Mouse (Mus musculus): Measurements from ENCODE around the gene Sptbn1. TPM values are rescaled to one million over a fixed set of nuclear protein-coding genes. Genes with fewer than 3 reads are reported as not detected.

The Sptbn1 gene
- polyA plus RNA-seq, 1 experiment from 2014 or later = 136 TPM

GRCm38 (mm10) chr11:30155887-30156286 lies 112.1 kb downstream of the Sptbn1 start:
- H3K4me3 ChIP-seq (ENCODE audit: low read depth, low read length) = no peak overlapping the region
- no peaks in the 10 kb centered on the region for H3K27me3 ChIP-seq (replicated peaks; ENCODE audit: control insufficient read depth, insufficient read depth, low read length)
- ATAC-seq (ENCODE audit: low read depth) (no peak), DNase-seq (ENCODE audit: low spot score) (peak; percentile 75)
- H3K36me3 ChIP-seq (ENCODE audit: control insufficient read depth, insufficient read depth, low read length) = peaks cover 40% of the 10 kb centered on the region
- 69% methylated on average over 2 of the region's 2 CpGs for WGBS
- H3K27ac ChIP-seq (replicated peaks; ENCODE audit: low read depth, low read length) = no peak overlapping the region
- H3K4me1 ChIP-seq (ENCODE audit: control insufficient read depth, insufficient read depth, low read length) = no peaks in the 10 kb centered on the region; the same call in 1 of the 2 replicates
- H3K4me2 ChIP-seq (ENCODE audit: low read depth, low read length) = no peak overlapping the region
- H3K9ac ChIP-seq (ENCODE audit: low read depth, low read length) = no peak overlapping the region
- no peaks in the 10 kb centered on the region for H3K9me3 ChIP-seq (ENCODE audit: control insufficient read depth, low read length)

DNA sequence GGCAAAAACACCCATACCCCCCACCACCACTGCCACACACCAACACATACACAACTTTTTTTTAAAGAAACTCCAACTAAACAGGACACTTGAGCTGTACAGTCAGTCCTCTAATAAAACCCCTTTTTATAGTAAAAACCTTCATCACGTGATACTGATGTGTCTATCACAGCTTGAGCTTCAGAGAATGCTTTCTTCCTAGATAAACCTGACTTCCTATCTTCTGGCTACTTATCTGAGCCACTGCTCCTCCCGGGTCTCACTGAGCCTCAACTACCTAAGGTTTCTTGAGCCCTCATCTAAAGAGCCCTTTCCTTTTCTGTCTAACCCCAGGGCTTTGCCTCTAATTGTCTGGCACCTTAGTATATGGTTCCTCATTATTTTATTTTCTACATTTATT lies 113.0 kb downstream of the Sptbn1 start:
- WGBS = 83% methylated on average over 2 of the region's 2 CpGs
- Histone ChIP-seq H3K27me3 (replicated peaks; ENCODE audit: control insufficient read depth, insufficient read depth, low read length) (no peaks in the 10 kb centered on the region), H3K27ac (replicated peaks; ENCODE audit: low read depth, low read length) (no peak overlapping the region), H3K9me3 (ENCODE audit: control insufficient read depth, low read length) (no peaks in the 10 kb centered on the region), H3K4me2 (ENCODE audit: low read depth, low read length) (no peak overlapping the region), H3K4me3 (ENCODE audit: low read depth, low read length) (no peak overlapping the region), H3K36me3 (ENCODE audit: control insufficient read depth, insufficient read depth, low read length) (peaks cover 49% of the 10 kb centered on the region), H3K4me1 (ENCODE audit: control insufficient read depth, insufficient read depth, low read length) (no peaks in the 10 kb centered on the region), H3K9ac (ENCODE audit: low read depth, low read length) (no peak overlapping the region)
- ATAC-seq (ENCODE audit: low read depth) (no peak), DNase-seq (ENCODE audit: low spot score) (no peak)

DNA sequence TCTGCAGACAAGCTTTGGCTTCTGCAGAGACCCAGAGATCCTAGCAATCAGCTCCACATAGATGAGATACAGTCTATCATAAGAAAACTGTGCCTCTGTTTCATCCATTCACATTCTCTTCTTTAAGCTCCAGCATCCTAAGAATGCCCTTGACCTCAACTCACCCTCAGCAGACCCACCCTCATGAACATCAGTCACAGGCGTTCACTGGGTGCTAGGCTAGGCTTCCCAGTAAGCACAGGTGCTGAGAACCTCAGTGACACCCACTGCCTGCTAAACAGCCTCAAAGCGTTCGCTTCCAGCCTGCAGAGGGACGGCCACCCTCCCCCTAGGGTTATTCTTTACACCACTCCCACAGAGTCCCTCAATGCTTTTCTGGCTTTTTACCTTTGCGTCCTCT lies 119.1 kb downstream of the Sptbn1 start:
- no peak overlapping the region for H3K9ac ChIP-seq (ENCODE audit: low read depth, low read length)
- WGBS = 81% methylated on average over 5 of the region's 5 CpGs
- no peak for DNase-seq (ENCODE audit: low spot score)

GRCm38 (mm10) chr11:30148378-30148777 lies 119.6 kb downstream of the Sptbn1 start:
- Histone ChIP-seq H3K27ac (replicated peaks; ENCODE audit: low read depth, low read length) (no peak overlapping the region), H3K4me1 (ENCODE audit: control insufficient read depth, insufficient read depth, low read length) (no peaks in the 10 kb centered on the region), H3K9ac (ENCODE audit: low read depth, low read length) (no peak overlapping the region), H3K4me3 (ENCODE audit: low read depth, low read length) (no peak overlapping the region), H3K9me3 (ENCODE audit: control insufficient read depth, low read length) (no peaks in the 10 kb centered on the region), H3K27me3 (replicated peaks; ENCODE audit: control insufficient read depth, insufficient read depth, low read length) (no peaks in the 10 kb centered on the region), H3K4me2 (ENCODE audit: low read depth, low read length) (no peak overlapping the region), H3K36me3 (ENCODE audit: control insufficient read depth, insufficient read depth, low read length) (peaks cover 86% of the 10 kb centered on the region)
- DNase-seq (ENCODE audit: low spot score) (no peak), ATAC-seq (ENCODE audit: low read depth) (no peak)

More for the DNA sequence above, 119.1 kb downstream of the Sptbn1 start:
- no peak overlapping the region for H3K4me3 ChIP-seq (ENCODE audit: low read depth, low read length)
- H3K9me3 ChIP-seq (ENCODE audit: control insufficient read depth, low read length) = no peaks in the 10 kb centered on the region
- H3K4me2 ChIP-seq (ENCODE audit: low read depth, low read length) = no peak overlapping the region
- peaks cover 86% of the 10 kb centered on the region for H3K36me3 ChIP-seq (ENCODE audit: control insufficient read depth, insufficient read depth, low read length)
- H3K27ac ChIP-seq (replicated peaks; ENCODE audit: low read depth, low read length) = no peak overlapping the region
- no peaks in the 10 kb centered on the region for H3K27me3 ChIP-seq (replicated peaks; ENCODE audit: control insufficient read depth, insufficient read depth, low read length)
- ATAC-seq (ENCODE audit: low read depth) = no peak
- H3K4me1 ChIP-seq (ENCODE audit: control insufficient read depth, insufficient read depth, low read length) = no peaks in the 10 kb centered on the region

DNA sequence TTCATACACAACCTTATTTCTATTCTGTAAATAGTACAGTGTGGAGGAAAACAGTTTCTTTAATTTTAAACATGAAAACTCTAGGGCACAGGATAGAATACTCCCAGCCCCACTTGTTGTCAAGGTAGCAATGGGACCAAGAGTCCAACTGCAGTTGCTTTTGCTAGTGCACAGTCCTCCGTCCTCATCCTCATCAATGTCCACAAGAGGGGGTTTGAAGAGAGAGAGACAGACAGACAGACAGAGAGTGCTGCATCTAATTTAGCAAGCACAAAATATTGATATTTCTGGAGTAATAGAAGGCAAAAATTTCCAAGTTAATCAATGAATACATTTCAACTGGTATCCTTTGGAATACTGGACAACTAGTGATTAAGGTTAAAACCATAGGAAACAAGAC lies 120.1 kb downstream of the Sptbn1 start:
- ATAC-seq (ENCODE audit: low read depth) = no peak
- Histone ChIP-seq H3K9me3 (ENCODE audit: control insufficient read depth, low read length) (no peaks in the 10 kb centered on the region), H3K36me3 (ENCODE audit: control insufficient read depth, insufficient read depth, low read length) (peaks cover 86% of the 10 kb centered on the region), H3K4me2 (ENCODE audit: low read depth, low read length) (no peak overlapping the region), H3K9ac (ENCODE audit: low read depth, low read length) (no peak overlapping the region), H3K27ac (replicated peaks; ENCODE audit: low read depth, low read length) (no peak overlapping the region), H3K4me1 (ENCODE audit: control insufficient read depth, insufficient read depth, low read length) (no peaks in the 10 kb centered on the region), H3K4me3 (ENCODE audit: low read depth, low read length) (no peak overlapping the region), H3K27me3 (replicated peaks; ENCODE audit: control insufficient read depth, insufficient read depth, low read length) (no peaks in the 10 kb centered on the region)
- 92% methylated on average over 1 of the region's 1 CpGs for WGBS
- DNase-seq (ENCODE audit: low spot score) = no peak

GRCm38 (mm10) chr11:30143090-30143489 lies 124.9 kb downstream of the Sptbn1 start:
- no peaks in the 10 kb centered on the region for H3K9me3 ChIP-seq (ENCODE audit: control insufficient read depth, low read length)
- no peak for ATAC-seq (ENCODE audit: low read depth)
- no peak for DNase-seq (ENCODE audit: low spot score)
- H3K9ac ChIP-seq (ENCODE audit: low read depth, low read length) = no peak overlapping the region
- 82% methylated on average over 6 of the region's 6 CpGs for WGBS
- no peak overlapping the region for H3K4me2 ChIP-seq (ENCODE audit: low read depth, low read length)
- no peaks in the 10 kb centered on the region for H3K27me3 ChIP-seq (replicated peaks; ENCODE audit: control insufficient read depth, insufficient read depth, low read length)
- H3K4me1 ChIP-seq (ENCODE audit: control insufficient read depth, insufficient read depth, low read length) = no peaks in the 10 kb centered on the region
- H3K4me3 ChIP-seq (ENCODE audit: low read depth, low read length) = no peak overlapping the region
- peaks cover 96% of the 10 kb centered on the region for H3K36me3 ChIP-seq (ENCODE audit: control insufficient read depth, insufficient read depth, low read length)
- H3K27ac ChIP-seq (replicated peaks; ENCODE audit: low read depth, low read length) = no peak overlapping the region

GRCm38 (mm10) chr11:30139165-30139826 lies 128.7 kb downstream of the Sptbn1 start:
- H3K27ac ChIP-seq (replicated peaks; ENCODE audit: low read depth, low read length) = no peak overlapping the region
- H3K9ac ChIP-seq (ENCODE audit: low read depth, low read length) = no peak overlapping the region
- 79% methylated on average over 17 of the region's 17 CpGs for WGBS
- H3K36me3 ChIP-seq (ENCODE audit: control insufficient read depth, insufficient read depth, low read length) = peaks cover 99% of the 10 kb centered on the region
- no peaks in the 10 kb centered on the region for H3K9me3 ChIP-seq (ENCODE audit: control insufficient read depth, low read length)
- DNase-seq (ENCODE audit: low spot score) (peak; percentile 9), ATAC-seq (ENCODE audit: low read depth) (0 out of 2 replicates have a peak, but pooled peaks have one; percentile 30)
- no peaks in the 10 kb centered on the region for H3K4me1 ChIP-seq (ENCODE audit: control insufficient read depth, insufficient read depth, low read length)
- H3K27me3 ChIP-seq (replicated peaks; ENCODE audit: control insufficient read depth, insufficient read depth, low read length) = no peaks in the 10 kb centered on the region
- H3K4me3 ChIP-seq (ENCODE audit: low read depth, low read length) = no peak overlapping the region
- no peak overlapping the region for H3K4me2 ChIP-seq (ENCODE audit: low read depth, low read length)

DNA sequence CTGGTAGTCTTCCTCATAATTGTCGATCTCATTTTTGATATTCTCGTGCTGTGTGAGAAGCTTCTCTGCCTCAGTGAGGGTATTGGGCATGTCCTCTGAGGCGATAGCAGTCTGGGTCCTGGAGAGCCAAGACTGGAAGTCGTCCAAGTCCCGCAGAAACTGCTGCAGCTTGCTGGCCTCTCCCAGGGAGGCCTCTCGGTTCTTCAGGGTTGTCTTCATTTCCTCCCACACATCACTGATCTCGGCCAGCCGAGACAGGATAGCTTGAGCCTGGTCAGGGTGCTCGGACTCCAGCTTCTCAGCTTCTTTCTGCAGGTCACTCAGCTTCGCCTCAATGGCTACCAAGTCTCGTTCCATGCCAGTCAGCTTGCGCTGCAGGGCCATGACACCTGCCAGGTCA lies 130.9 kb downstream of the Sptbn1 start:
- peaks cover 94% of the 10 kb centered on the region for H3K36me3 ChIP-seq (ENCODE audit: control insufficient read depth, insufficient read depth, low read length)
- H3K4me3 ChIP-seq (ENCODE audit: low read depth, low read length) = no peak overlapping the region
- no peak for DNase-seq (ENCODE audit: low spot score)
- 89% methylated on average over 12 of the region's 12 CpGs for WGBS
- no peak overlapping the region for H3K4me2 ChIP-seq (ENCODE audit: low read depth, low read length)
- no peaks in the 10 kb centered on the region for H3K4me1 ChIP-seq (ENCODE audit: control insufficient read depth, insufficient read depth, low read length)
- H3K27me3 ChIP-seq (replicated peaks; ENCODE audit: control insufficient read depth, insufficient read depth, low read length) = no peaks in the 10 kb centered on the region
- H3K27ac ChIP-seq (replicated peaks; ENCODE audit: low read depth, low read length) = no peak overlapping the region
- ATAC-seq (ENCODE audit: low read depth) = no peak
- no peak overlapping the region for H3K9ac ChIP-seq (ENCODE audit: low read depth, low read length)
- no peaks in the 10 kb centered on the region for H3K9me3 ChIP-seq (ENCODE audit: control insufficient read depth, low read length)

DNA sequence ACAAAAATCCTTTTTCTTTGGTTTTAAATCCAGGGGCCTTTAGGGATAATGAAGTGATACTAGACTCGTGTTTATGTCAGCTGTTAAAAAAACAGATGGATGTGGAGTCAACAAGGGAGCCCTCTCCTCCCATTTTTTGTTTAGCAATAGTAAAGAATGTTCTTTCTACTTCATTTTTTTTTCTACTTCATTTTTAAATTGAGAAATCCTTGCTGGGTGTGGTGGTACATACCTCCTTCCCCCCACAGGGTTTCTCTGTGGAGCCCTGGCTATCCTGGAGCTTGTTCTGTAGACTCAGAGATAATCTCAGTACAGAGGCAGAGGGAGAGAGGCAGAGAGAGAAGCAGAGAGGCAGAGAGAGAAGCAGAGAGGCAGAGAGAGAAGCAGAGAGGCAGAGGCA lies 133.9 kb downstream of the Sptbn1 start:
- no peak overlapping the region for H3K4me2 ChIP-seq (ENCODE audit: low read depth, low read length)
- no peak overlapping the region for H3K27ac ChIP-seq (replicated peaks; ENCODE audit: low read depth, low read length)
- H3K9me3 ChIP-seq (ENCODE audit: control insufficient read depth, low read length) = no peaks in the 10 kb centered on the region
- 49% methylated on average over 1 of the region's 1 CpGs for WGBS
- H3K4me1 ChIP-seq (ENCODE audit: control insufficient read depth, insufficient read depth, low read length) = no peaks in the 10 kb centered on the region
- H3K27me3 ChIP-seq (replicated peaks; ENCODE audit: control insufficient read depth, insufficient read depth, low read length) = no peaks in the 10 kb centered on the region
- H3K9ac ChIP-seq (ENCODE audit: low read depth, low read length) = no peak overlapping the region
- ATAC-seq (ENCODE audit: low read depth) = no peak
- H3K4me3 ChIP-seq (ENCODE audit: low read depth, low read length) = no peak overlapping the region
- peaks cover 91% of the 10 kb centered on the region for H3K36me3 ChIP-seq (ENCODE audit: control insufficient read depth, insufficient read depth, low read length)
- DNase-seq (ENCODE audit: low spot score) = no peak
